Mouse (Mus musculus): ENCODE results near the gene Ccdc50.

- TF ChIP-seq CTCF (IDR thresholded peaks at IDR 0.05; ENCODE audit: control insufficient read depth, insufficient read depth, low read length) (no peak), POLR2A (IDR thresholded peaks at IDR 0.05; ENCODE audit: borderline replicate concordance, control insufficient read depth, low read depth, low read length) (no peak)
These were observed 1.6 kb downstream of the Ccdc50 start for GRCm38 (mm10) chr16:27390306-27390705.

Data from bone marrow, adult 2 months (tissue).